Mouse (Mus musculus) kidney, adult 8-10 months (tissue): Measurements from ENCODE around the gene Sun5.
A peak's percentile ranks its signal among the peaks of the same experiment; 100 is the strongest.

Experiments used
- DNase-seq, 2 experiments: peaks; one replicate each; pipeline ENCODE4 v3.0.0; 2022

Gene Sun5

GRCm38 (mm10) chr2:153808841-153809240, 62.0 kb downstream of the Sun5 start:
- no peak for DNase-seq

GRCm38 (mm10) chr2:153808146-153808545, 62.7 kb downstream of the Sun5 start:
- DNase-seq, result no peak

- peak; percentile 7 to 59 for DNase-seq
Observed at GRCm38 (mm10) chr2:153807464-153807863, 63.4 kb downstream of the Sun5 start.
